Mouse (Mus musculus) urinary bladder, adult 2 months (tissue): Measurements from ENCODE around the gene C2cd4b. TPM values are rescaled to one million over a fixed set of nuclear protein-coding genes. Genes with fewer than 3 reads are reported as not detected.

Source experiments
- DNase-seq: peaks from one replicate; pipeline ENCODE4 v3.0.0; 2022; ENCODE audit warnings: low spot score
- polyA plus RNA-seq: library from polyadenylated mRNA; depleted of rRNA; stranded (reverse); fragments of >200 nt; gene quantifications from 2 replicates; pipeline ENCODE4 v1.2.3, GENCODE M21; 2012; rRNA removed

Gene C2cd4b
- polyA plus RNA-seq = not detected in 2 replicates

DNA sequence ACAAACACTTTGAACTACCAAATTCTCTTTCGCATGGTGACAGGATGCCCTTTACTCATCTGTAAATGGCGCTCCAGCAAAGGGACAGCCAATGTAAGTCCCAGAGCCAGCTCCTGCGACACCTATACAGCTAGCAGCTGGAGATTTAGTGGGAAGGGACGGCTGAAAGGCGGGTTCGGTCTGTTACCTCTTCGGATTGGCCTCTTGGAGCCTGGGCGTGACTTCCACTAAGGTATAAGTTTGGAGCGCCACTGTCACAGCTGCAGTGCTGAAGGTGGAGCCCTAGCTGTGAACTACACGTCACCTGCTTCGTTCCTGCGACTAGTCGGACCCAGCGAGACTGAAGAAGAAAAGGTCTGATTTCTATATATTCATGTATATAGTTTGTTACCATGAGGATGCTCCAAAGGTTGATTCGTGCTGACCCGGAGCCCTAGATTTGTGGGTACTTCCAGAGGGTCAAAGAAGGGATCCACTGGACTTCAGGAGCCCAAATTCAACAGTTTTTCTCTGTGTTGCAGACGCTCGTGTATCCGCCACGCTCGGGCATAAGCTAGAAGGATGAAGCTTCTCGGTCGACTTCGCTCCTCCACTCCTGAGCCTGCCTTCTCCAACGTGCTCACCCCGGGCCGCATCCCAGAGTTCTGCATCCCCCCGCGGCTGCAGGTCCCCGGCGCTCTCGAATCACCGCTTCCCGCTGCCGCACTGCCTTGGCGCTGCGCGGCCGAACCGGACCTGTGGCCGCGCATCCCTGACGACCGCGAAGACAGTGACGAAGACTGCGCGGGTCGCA is at the start of gene C2cd4b:
Gene C2cd4b, plus strand, starts transcription at position 275 of the 793 bp plus-strand sequence.
- DNase-seq = no peak

DNA sequence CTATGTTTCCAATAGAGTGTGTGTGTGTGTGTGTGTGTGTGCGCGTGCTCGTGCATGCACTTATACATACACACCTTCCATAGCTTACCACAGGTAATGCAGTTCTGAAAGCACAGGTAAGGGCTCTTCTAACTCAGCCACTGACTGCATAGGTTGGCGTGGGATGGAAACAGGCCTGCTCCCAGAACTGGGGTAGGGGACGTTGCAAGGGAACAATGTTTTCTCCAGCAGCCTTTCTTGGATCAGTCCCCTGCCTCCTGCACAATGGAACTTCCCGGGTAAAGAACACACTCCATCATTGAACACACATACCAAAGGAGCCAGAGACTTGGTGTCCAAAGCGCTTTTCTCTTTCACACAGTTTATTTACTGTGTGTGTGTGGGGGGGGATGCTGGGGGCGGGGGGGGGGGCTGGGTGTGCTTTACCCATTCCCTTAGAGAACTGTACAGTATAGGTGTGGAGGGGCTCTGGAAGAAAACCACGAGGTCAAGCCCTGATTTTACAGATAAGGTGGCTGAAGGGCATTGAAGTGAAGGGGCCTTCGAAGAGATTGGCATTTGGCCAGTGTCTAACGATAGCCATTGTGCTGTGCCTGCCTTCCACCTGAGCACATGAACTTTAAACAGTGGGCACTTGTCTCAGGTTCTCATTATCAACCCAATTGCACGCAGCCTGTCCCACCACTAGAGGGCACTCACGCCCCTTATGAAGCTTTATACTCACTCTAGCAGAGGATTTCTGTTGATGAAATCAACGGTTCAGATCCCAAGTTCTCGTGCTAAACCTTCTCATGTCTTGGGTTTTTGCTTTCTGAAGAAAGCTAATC is 48.0 kb upstream of the C2cd4b start:
- DNase-seq = no peak

GRCm38 (mm10) chr9:67712146-67712545 is 47.1 kb upstream of the C2cd4b start:
- no peak for DNase-seq

DNA sequence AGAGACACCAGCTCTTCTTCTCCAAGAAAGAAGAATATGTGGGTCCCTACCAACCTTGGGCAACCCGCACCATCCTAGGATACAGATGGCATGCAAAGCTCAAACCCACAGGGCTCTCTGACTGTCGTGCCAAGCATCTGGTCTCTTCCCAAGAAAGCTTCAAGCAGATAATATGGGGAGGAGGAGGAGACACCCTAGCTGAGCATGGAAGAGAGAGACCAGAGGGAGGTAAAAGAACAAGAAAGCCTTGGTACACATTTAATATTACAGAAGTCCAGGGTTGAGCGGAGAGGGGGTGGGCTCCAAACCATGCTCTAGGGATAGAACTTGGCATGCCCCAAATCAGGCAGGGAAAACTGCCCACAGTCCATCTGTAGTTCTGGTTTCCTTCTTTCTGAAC is 42.2 kb upstream of the C2cd4b start:
- no peak for DNase-seq

DNA sequence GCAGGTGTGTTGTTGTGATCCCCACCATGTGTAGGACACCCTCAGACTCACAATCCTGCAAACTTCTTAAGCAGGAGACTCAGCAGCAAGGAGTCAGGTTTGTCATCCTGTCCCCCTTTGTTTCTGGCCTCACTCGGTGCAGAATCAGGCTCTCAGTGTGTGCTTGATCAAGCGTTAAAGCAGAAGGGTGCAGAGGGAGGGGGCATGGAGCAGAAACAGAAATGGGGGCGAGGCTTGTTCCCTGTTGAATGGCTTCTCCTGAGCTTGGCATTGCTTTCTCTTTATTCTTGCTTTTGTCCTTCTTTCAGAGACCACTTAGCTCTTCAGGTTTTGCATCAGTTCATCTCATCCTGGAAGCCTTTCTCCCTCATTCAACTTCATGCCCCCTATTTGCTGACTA is 40.6 kb upstream of the C2cd4b start:
- no peak for DNase-seq

- DNase-seq = no peak
These were observed 39.1 kb upstream of the C2cd4b start for GRCm38 (mm10) chr9:67720150-67720549.

DNA sequence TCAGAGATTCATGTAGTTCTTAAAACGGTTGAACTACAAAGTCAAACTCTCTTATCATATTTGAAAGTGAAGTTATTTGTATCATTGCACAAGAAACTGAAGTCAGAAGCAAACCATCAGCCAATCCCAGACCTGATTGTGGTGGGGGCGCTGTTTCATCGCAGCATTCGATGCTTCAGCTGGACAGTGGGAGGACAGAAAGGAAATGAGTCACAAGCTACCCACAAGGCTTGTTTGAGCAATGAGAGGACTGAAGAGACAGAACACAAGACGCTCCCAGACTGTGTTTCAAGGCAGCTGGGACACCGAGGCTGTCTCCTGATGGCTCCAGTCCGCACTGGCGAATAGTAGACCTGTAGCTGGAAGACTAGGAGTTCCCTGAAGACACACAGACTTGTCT is 36.9 kb upstream of the C2cd4b start:
- no peak for DNase-seq

- no peak for DNase-seq
These were observed 34.0 kb upstream of the C2cd4b start for GRCm38 (mm10) chr9:67725196-67725595.

- no peak for DNase-seq
These were observed 25.5 kb upstream of the C2cd4b start for GRCm38 (mm10) chr9:67733716-67734115.

- no peak for DNase-seq
These were observed 23.8 kb upstream of the C2cd4b start for GRCm38 (mm10) chr9:67735426-67735825.

GRCm38 (mm10) chr9:67741256-67741655 is 18.0 kb upstream of the C2cd4b start:
- DNase-seq = no peak

DNA sequence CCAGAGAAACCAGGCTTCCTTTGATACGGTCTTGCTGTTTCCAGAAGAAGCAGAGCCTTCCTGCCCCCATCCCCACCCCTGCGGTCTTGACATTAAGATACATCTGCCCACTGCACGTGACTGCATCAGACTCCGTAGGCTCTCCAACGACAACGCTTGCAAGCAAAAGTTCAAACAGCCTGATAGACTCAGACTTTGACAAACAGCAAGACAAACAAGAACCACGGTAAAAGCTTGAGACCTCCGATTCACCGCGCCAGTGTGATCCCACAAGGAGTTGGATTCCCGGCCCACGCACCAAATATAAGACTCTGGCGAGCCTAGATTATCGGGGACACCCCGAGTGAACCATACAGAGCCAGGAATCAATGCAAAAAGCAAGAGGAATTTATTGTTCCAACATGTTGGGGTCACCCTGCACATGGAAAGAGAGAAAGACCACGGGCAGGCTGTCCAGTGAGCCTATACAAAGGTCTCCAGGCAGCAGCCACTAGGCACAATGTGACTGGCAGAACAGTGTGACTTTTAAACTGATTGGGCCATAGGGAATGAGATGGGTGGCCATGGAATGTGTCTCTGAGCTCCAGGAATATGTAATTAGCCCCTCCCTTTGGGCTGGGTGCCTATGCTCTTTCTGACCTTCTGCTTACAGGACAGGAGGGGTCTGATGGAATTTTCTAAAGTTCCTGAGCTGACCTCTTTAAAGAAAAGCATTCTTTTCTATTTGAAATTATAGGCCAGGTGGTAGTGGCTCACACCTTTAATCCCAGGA is 5.6 kb upstream of the C2cd4b start:
- no peak for DNase-seq

DNA sequence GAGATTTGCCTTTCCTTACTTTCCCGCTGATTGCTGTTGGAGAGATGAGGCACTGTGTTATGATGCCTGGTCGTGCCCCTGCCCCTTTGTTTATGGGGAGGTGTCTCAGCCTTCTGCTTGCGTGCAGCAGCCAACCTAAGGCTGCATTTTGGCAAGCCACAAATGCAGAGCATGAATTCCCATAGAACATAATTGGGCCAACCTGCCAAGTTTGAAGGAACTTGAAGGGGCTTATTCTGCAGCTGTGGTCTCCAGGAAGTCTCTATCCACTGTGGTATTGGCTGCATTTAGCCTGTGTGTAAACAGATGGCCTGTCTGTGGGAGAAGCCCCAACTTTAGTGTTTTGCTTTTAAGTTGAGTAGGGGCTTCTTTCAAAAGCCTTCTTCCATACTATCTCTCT is 4.5 kb upstream of the C2cd4b start:
- no peak for DNase-seq

DNA sequence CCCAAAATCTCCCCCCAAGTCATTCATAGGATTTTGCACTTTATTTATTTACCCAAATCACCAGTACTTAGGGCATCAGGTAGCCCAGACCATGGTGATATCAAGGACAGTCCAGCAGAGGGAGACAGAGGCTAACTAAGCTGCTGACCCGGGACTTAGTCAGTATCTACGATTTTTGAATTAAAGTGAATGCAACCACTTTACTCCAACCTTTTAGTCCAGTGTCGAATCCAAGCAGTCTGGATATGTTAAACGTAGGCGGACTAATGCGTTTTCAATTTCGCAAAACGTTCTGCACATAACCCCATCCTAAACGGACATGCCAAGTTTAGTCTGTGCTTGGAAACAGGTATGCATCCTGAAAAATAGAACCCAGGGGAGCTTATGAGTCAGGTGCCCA is 551 bp upstream of the C2cd4b start:
- DNase-seq = no peak

- DNase-seq = peak; percentile 26
These were observed 923 bp downstream of the C2cd4b start for GRCm38 (mm10) chr9:67759956-67760764.

- DNase-seq = no peak
These were observed 1.8 kb downstream of the C2cd4b start for GRCm38 (mm10) chr9:67760991-67761390.

- no peak for DNase-seq
These were observed 4.1 kb downstream of the C2cd4b start for GRCm38 (mm10) chr9:67763326-67763725.

- DNase-seq = no peak
These were observed 7.2 kb downstream of the C2cd4b start for GRCm38 (mm10) chr9:67766405-67766804.

GRCm38 (mm10) chr9:67766948-67767347 is 7.7 kb downstream of the C2cd4b start:
- DNase-seq = no peak

- DNase-seq = no peak
These were observed 9.6 kb downstream of the C2cd4b start for GRCm38 (mm10) chr9:67768843-67769242.

GRCm38 (mm10) chr9:67769401-67769800 is 10.2 kb downstream of the C2cd4b start:
- no peak for DNase-seq
